Mouse (Mus musculus): ENCODE measurements around the gene Olfr1130.
"Not testable (repeated sequence)": the region's sequence is repeated elsewhere in the genome, so short reads cannot be mapped to it uniquely, and the experiment has no call there.

The Olfr1130 gene

DNA sequence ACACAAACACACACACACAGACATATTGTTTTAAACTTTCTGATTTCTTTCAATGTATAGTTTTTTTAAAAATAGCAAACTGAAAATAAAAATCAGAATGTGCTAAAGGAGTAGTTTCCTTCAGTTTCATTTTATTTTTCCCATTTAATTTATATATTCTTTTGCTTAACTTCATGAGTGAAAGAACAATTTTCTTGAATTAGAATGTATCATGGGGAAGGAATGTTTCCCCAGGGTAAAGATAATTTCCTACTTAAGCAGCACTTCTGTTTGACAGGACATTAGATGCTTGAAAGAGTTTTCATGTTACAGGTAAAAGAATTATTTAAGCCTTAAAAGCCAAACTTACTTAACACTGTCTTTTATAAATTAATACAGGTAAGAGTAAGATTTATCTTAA, at the start of gene Olfr1130:
Olfr1130 (plus strand) TSS at position 301 of the 400 bp plus-strand sequence.
- DNase-seq (ENCODE audit: low spot score) = not testable (repeated sequence)

GRCm38 (mm10) chr2:87573602-87574001, 32.4 kb upstream of the Olfr1130 start, which contains the start of gene Olfr1129:
Olfr1129 (plus strand) TSS chr2:87573902.
- not testable (repeated sequence) for DNase-seq (ENCODE audit: low spot score)

- no peak for DNase-seq (ENCODE audit: low spot score)
These were observed 20.8 kb downstream of the Olfr1130 start, which contains the start of gene Olfr1131 for GRCm38 (mm10) chr2:87626804-87627203. Olfr1131 (plus strand) TSS chr2:87627104.

- DNase-seq (ENCODE audit: low spot score) = no peak
These were observed 31.4 kb downstream of the Olfr1130 start, which contains the start of gene Olfr1132 for GRCm38 (mm10) chr2:87637435-87637834. Olfr1132 (minus strand) TSS chr2:87637535.

DNA sequence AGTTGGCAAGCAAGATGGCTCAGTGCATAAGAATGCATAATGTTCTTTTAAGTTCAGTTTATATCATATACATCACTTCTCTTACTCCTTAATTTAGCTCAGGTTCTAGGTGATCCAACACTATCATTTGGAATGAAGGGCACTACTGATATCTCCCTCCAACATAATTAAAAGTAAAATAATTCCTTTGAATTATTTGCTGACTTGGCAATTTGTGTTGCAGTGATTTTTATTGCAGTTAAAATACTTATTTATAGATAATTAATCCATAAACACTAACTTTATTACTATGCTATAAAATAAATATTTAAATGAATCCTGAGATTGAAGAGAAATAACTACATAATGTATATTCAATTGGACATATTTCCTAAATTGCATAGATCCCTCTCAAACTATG, 36.4 kb downstream of the Olfr1130 start:
- no peak for DNase-seq (ENCODE audit: low spot score)

DNA sequence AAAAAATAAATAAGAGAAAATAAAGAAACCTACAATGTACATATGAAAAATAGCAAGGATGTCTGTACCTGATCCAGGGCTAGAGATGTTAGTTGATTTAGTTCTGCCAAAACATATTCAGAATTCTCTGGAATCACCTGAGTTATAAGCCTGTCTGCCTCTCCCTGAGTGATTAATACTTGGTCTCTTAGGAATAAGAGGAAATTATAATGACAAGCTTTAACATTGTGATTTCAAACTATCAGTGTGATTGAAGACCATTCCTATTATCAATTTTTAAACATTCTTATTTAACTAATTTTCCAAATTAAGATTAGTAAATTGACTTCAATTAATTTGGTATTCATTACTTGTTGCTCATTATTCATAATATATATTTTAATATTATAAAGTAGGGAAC, 41.3 kb downstream of the Olfr1130 start, which contains the start of gene Olfr1133:
Olfr1133 (minus strand) TSS at position 101 of the 400 bp plus-strand sequence.
- no peak for DNase-seq (ENCODE audit: low spot score)

GRCm38 (mm10) chr2:87658360-87658759, 52.3 kb downstream of the Olfr1130 start, which contains the start of gene Olfr1134:
Olfr1134 (minus strand) TSS chr2:87658460.
- DNase-seq (ENCODE audit: low spot score) = no peak
